Mouse (Mus musculus) gastrocnemius, adult 2 months (tissue): ENCODE measurements at regions not wholly inside any gene's neighbourhood (a gene's known extent, or its start where the extent isn't known, plus 50 kb on each side); places are given as distances from the start of the nearest gene placed in this dataset.

ENCODE experiments used
- DNase-seq: peaks from one replicate; pipeline ENCODE4 v3.0.0; 2022
- H3K27ac ChIP-seq: fragments of 200-600 bp; 2 replicates; pipeline ENCODE4 v1.8.1; 2022; ENCODE audit warnings: mild to moderate bottlenecking
- H3K4me3 ChIP-seq: fragments of 200-600 bp; 2 replicates; pipeline ENCODE4 v1.8.1; 2022; ENCODE audit warnings: mild to moderate bottlenecking, moderate library complexity
- CTCF ChIP-seq: fragments of 200-600 bp; IDR thresholded peaks from 2 replicates; pipeline ENCODE4 v1.8.1; 2022; ENCODE audit warnings: antibody characterized with exemption, mild to moderate bottlenecking, moderate library complexity
- intact Hi-C: fragments of 180-260 bp; cut with DNase I; formaldehyde crosslinking; loops from one replicate; pipeline ENCODE4 v1.15.1; 2025

GRCm38 (mm10) chr2:74930702-74931101, 105.1 kb downstream of the Mtx2 start:
- H3K4me3 ChIP-seq, result no peak overlapping the region
- no peak for DNase-seq
- intact Hi-C loops, result no loop called here
- no peak overlapping the region for H3K27ac ChIP-seq
- TF ChIP-seq CTCF, result no peak

DNA sequence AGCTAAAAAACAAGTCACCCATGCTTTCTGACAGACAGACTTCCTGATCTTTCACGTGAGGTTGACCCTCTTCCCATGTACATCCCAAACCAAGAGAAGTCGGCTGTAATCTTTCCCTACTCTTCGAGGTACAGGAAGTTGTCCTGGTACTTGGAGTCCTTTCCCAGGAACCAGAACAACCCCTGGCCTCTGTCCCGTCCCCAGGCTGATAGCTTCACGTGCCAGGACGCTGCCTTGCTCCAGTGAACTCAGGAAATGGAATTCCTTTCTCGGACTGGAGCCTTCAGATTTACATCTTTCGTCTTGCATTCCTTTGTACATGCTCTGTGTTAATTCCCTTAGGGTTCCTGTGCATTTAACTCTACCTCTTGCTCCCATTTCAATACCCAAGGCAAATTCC, 107.6 kb downstream of the Mtx2 start:
- TF ChIP-seq CTCF, result no peak
- H3K27ac ChIP-seq, result no peak overlapping the region
- peak; percentile 52 for DNase-seq
- H3K4me3 ChIP-seq, result no peak overlapping the region
- intact Hi-C loops, result no loop called here

DNA sequence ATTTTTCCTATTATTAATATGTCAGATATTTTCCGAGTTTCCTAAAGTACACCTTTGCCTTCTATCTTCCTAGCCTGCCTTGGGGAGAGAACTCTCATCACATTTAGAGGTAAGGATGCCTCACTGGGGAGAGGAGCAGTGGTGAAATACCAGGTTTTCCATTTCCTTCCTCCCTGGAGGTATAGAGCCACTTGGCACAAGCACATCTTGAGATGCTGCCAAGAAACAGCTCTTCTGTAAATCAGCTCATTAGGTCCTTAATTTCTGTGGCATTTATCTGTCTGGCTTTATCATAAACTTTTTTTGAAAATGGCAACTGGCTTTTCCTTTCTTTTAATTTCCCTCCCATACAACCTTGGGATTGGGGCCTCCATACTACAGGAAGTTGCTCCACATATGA, 108.2 kb downstream of the Mtx2 start:
- intact Hi-C loops, result no loop called here
- no peak for DNase-seq
- Histone ChIP-seq H3K4me3 (no peak overlapping the region), H3K27ac (no peak overlapping the region)
- no peak for TF ChIP-seq CTCF

GRCm38 (mm10) chr2:74938711-74939110, 113.1 kb downstream of the Mtx2 start:
- no peak for DNase-seq
- Histone ChIP-seq H3K4me3 (no peak overlapping the region), H3K27ac (no peak overlapping the region)
- intact Hi-C loops, result no loop called here
- no peak for TF ChIP-seq CTCF

- no peak for TF ChIP-seq CTCF
These were observed 116.4 kb downstream of the Mtx2 start for GRCm38 (mm10) chr2:74941966-74942365.

DNA sequence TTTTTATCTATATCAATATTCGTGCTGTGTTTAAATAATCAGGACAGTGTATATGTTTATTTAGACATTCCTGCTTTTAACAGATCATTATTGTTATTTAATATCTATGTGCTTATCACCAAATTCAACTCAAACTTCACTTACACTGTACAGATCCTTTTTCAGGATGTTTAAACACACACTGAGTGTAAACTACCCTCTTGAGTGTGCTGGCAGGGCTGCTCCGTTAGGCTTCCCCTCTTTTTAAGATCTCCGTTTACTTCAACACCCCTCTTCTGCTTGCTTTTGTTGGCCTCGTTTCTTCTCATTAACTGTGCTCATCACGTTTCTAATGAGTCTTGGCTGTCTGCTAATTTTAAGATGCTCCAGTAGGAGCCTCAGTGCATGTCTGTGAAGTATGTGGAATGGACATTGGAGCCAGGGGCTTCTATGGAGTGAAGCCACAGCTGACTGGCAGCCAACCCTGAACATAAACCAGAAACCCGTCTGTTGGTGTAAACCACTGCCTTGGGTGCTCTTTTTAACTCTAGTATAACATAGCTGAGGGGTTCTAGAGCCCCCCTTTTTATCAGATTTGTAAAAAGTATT, 117.1 kb downstream of the Mtx2 start:
- DNase-seq, result no peak
- Histone ChIP-seq H3K4me3 (no peak overlapping the region), H3K27ac (no peak overlapping the region)
- TF ChIP-seq CTCF, result no peak
- intact Hi-C loops, result no loop called here

More at GRCm38 (mm10) chr2:74941966-74942365, 116.4 kb downstream of the Mtx2 start:
- no peak for DNase-seq
- intact Hi-C loops, result no loop called here
- H3K27ac ChIP-seq, result no peak overlapping the region
- no peak overlapping the region for H3K4me3 ChIP-seq

DNA sequence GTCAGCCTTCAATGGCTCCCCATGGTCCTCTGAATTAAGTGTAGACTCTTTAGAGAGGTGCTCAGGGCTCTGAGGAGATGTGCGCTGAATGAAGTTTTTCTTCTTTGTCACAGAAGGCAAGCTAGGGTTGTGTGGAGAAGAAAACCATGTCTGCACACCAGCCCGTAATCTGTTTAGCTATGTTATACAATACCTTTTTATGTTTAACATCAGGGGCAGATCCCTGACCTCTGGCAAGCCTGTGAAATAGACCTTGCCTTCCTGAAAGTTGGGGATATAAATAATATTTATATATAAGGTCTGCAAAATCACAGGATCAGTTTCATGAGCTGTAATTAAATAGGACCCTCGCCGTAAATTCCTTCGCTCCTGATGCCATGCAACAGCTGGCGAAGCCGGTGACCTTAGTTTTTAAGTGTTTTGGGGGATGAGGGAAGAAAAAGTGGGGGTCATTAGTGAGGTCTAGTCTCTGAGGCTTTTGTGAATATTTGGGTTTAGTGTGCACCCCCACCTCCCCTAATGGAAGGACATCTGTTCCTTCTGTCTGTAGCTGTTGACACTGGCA, 119.7 kb downstream of the Mtx2 start:
- TF ChIP-seq CTCF, result no peak
- intact Hi-C loops, result no loop called here
- H3K27ac ChIP-seq, result no peak overlapping the region
- DNase-seq, result no peak
- H3K4me3 ChIP-seq, result no peak overlapping the region

DNA sequence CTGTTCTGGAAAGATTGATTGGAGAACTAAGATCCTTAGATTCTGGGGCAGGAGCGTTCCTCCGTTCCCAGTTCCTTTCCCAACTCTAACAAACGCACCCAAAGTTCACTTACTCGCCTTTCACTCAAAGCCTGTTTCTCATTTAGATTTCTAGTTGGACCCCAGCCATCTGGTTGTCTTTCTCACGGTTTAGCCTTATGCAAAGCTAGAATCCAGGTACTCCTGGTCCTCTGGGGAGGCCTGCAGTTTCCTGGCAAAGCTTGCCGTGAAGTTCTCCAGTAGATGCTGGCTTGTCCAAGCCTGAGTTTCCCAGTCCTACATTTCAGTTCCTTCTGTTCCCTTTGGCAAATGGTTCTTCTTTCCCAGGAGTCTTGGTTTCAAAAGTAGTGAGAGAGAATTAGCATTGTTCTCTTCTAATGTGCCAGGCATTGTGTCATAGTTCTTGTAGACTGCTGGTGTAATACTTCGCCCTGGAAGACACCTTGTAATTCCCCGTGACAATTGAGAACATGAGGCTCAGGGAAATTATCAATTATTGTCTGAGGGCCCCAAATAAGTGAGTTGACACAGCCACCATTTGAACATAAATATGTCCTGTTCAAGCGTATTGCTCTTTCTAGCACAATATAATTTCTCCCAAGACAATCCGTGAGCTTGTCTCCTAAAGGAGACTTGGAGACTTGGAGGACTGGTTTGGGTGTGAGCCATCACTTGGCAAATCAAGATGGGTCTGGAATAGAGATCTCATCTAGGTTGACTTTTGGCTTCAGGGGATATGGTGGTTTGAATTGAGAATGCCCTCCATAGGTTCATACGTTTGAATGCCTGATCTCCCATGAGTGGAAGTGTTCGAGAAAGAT, 126.0 kb downstream of the Mtx2 start:
- TF ChIP-seq CTCF, result no peak
- DNase-seq, result no peak
- no peak overlapping the region for H3K27ac ChIP-seq
- H3K4me3 ChIP-seq, result no peak overlapping the region
- intact Hi-C loops, result no loop called here

DNA sequence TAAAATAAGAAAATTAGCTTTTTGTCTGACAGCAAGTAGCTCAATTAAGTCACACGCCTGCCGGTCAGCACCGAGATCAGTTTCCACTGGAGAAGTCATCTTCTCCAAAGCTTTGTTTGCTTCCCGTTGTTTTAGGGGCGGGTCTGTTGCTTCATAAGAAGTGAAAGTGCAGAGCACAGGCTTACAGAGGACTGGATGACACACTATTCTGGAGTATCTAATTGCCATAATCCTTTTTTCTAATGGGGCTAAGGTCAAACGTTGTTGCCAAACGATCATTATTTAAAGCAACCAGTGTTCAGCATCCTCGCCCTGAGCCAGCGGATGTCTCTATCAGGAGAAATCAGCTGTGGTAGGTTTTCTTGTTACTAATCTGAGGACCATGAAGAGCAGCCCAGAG, 128.5 kb downstream of the Mtx2 start:
- TF ChIP-seq CTCF, result no peak
- intact Hi-C loops, result no loop called here
- no peak for DNase-seq
- Histone ChIP-seq H3K4me3 (no peak overlapping the region), H3K27ac (no peak overlapping the region)

GRCm38 (mm10) chr2:74955281-74956128, 129.9 kb downstream of the Mtx2 start:
- no peak for DNase-seq
- TF ChIP-seq CTCF, result no peak
- intact Hi-C loops, result no loop called here
- Histone ChIP-seq H3K4me3 (no peak overlapping the region), H3K27ac (no peak overlapping the region)

DNA sequence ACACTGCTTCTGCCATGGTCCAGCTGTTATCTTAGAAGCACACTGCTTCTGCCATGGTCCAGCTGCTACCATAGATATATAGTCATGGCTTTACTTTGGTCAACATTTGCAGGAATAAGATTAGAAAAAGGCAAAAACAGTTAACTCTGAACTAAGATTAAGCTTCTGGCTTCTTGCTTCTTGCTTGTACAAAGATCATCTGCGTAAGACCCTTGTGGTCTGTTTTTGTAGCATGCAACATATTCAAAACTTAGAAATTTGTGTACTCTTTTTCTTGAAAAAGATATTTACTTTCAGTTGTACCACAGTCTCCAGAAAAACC, 130.5 kb downstream of the Mtx2 start:
- intact Hi-C loops, result no loop called here

DNA sequence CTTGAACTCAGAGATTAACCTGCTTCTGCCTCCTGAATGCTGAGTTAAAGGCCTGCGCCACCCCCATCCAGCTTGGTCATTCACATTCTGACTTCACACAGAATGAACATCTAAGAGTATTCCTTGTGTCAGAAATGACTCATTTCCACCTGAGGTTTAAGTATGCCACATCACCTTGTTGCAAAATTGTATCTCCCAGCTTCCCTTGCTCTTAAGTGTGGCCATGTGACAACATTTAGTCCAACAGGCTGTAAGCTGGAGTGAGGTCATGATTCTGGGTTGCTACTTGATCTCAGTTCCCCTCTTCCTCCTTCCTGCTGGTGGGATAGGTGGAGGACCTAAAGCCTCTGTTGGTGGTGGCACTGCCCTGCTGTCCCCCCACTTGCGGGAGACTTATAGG, 131.0 kb downstream of the Mtx2 start:
- H3K27ac ChIP-seq, result no peak overlapping the region

More for the DNA sequence above, 130.5 kb downstream of the Mtx2 start:
- TF ChIP-seq CTCF, result no peak
- no peak for DNase-seq
- Histone ChIP-seq H3K4me3 (no peak overlapping the region), H3K27ac (no peak overlapping the region)

GRCm38 (mm10) chr2:74959936-74960335, 134.3 kb downstream of the Mtx2 start:
- DNase-seq, result no peak
- no peak for TF ChIP-seq CTCF
- Histone ChIP-seq H3K4me3 (no peak overlapping the region), H3K27ac (no peak overlapping the region)
- intact Hi-C loops, result loop anchor here (5.0 to 10.0 kb wide), 2 partner anchors 175 to 258 kb away; partner anchors contain the start of gene Hoxd8

More for the DNA sequence above, 131.0 kb downstream of the Mtx2 start:
- H3K4me3 ChIP-seq, result no peak overlapping the region
- TF ChIP-seq CTCF, result no peak
- intact Hi-C loops, result no loop called here
- DNase-seq, result no peak
